Mouse (Mus musculus): ENCODE results near the gene Nfatc3.
"Not testable (repeated sequence)": the region's sequence is repeated elsewhere in the genome, so short reads cannot be mapped to it uniquely, and the experiment has no call there.

Gene Nfatc3

DNA sequence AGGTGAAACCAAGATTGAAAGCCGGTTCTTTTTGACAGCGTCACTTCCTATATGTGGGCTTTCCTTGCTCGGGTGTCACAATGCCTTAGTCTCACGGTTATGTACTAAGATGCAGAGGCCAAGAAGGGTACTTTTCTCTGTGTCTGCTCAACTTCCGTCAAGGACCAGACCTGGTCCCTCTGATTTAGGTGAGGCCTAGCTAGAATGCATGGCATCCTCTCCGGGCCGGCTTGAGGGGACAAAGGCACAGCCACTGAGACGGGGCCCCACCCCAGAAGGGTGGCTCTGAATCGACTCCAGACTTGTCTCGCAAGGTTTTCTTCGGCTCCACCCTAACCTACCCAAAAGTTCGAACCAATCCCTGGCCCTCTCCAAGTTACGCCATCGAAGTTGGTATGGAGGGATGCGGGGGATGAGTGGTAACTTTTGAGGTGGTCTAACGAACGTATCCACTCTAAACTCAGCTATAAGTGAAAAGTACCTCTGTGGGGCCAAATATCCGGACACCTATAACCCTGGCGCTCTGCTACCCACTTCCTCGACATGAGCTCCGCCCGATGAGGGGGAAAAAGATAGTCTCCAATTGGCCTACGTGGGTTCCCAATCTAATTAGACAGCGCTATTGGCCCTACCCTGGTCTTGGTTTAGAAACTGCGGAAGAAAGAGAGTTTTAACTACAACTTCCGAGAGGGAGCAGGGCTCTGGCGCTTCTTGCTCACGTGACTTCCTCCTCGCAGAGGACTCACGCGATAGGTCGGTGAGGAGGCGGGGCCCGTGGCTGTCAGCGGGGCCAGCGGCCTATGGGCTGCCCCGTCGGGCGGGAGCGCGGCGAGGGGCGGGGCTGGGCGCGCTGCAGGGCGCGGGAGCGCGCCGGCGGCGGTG, at the start of gene Nfatc3:
Nfatc3 (plus strand) TSS at position 110 of the 882 bp plus-strand sequence.
- DNase-seq (ENCODE audit: low read depth, low spot score) = peak; percentile 99

- peak; percentile 94 for DNase-seq (ENCODE audit: low read depth, low spot score)
Measured at GRCm38 (mm10) chr8:106010748-106011642, 47.6 kb upstream of the Nfatc3 start.

DNA sequence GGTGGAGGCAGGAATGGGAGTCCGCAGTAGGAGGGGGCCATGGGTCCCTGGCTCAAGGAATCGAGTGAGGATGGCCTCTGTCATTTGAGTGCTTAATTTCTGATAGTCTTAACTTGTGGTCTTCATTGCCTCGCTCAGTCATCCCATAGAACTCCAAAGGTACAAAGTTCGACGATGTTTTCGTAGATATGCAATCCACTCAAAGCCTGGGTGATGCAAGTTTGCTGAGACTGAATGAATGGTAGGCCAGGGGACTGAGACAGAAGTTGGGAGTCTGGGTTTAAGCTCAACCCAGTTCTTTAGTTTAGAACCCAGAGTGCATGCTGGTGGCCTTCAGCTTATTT, 47.0 kb upstream of the Nfatc3 start, which contains the start of gene Ddx28:
Ddx28 (minus strand) TSS at position 240 of the 344 bp plus-strand sequence.
- DNase-seq (ENCODE audit: low read depth, low spot score) = no peak

DNA sequence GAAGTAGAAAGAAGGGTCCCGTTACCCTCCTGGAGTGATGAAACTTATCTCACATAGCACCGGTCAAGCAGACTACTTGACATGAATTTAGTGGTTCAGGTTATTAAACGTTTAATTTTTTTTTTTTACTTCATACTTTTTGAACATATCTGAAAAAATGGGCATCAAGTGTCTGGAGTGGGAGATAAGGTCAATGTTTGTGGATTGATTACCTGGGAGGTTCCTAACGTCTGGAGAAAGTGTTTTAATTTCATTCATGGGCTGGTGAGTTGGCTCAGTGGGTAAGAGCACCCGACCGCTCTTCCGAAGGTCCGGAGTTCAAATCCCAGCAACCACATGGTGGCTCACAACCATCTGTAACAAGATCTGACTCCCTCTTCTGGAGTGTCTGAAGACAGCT, 46.4 kb upstream of the Nfatc3 start:
- DNase-seq (ENCODE audit: low read depth, low spot score) = not testable (repeated sequence)

DNA sequence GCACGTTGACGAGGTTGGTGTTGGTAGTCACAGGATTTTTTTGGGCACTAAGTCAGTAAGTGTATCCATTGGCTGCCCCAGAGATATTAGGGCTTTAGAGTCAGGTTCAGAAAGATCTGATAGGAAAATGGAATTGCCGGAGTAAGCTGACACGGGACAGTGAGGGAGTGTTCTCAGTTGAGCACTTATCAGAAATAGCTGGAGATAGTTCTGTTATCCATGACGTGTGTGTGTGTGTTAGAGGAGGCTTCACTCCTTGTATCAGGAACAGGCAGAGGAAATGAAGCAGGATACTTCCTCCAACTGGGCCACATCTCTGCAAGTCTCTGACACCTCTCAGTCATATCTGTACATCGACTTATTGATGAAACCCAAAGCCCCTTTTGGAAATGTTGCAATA, 42.4 kb upstream of the Nfatc3 start:
- DNase-seq (ENCODE audit: low read depth, low spot score) = no peak

GRCm38 (mm10) chr8:106017130-106017529, 41.5 kb upstream of the Nfatc3 start:
- DNase-seq (ENCODE audit: low read depth, low spot score) = peak; percentile 23

DNA sequence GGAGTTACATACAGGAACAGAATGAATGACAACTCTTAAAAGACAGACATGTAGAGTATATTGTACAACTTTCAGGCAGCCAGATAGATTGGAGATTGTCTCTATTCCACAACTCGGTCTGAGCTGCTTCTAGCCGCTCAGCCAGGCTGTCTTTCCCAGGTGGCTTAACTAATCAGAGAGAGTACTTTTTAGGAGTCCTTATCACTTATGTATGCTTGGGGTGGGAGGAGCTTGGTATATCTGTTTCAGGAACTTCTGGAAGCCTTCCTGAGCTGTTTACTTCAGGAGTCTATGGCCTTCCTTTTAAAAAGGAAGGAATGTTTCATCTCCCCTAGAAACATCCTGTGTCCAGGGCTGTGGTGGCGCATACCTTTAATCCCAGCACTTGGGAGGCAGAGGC, 40.6 kb upstream of the Nfatc3 start:
- no peak for DNase-seq (ENCODE audit: low read depth, low spot score)

DNA sequence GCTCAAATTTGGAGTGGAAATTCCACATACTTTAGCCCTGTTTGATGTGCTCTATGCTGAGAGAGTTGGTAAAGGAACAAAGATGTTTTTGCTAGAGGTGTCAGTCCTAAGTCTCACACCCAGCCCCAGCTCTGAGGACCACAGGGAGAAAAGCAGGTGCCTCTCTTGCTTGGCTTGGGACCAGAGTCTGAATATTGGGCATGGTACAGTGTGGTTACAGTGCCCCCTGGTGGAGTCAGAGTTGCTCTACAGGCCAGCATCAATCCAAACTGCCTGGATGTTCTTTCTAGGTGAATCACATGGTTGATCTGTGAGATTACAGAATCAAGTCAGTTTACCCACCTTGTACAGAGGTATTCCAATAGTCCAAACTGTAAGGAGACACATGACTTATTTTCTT, 36.2 kb upstream of the Nfatc3 start:
- peak; percentile 89 for DNase-seq (ENCODE audit: low read depth, low spot score)

DNA sequence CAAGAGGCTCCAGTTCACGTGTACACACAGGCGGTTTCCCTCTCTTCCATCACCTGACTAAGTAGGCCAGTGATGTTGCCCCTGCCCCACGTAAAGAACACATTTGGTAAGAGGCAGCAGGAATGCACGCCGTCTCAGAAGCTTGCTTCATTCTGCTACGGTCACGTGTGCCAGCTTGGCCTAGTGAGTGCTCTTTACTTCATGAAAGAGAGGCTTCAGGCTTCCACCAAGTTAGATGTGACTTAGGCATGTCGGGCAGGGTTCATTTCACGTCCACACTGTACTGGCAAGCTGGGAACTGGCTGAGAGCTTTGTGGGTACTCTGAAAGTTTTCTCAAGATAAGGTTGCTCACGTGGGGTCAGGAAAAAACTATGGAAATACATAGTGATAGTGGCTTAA, 19.9 kb upstream of the Nfatc3 start:
- DNase-seq (ENCODE audit: low read depth, low spot score) = no peak

DNA sequence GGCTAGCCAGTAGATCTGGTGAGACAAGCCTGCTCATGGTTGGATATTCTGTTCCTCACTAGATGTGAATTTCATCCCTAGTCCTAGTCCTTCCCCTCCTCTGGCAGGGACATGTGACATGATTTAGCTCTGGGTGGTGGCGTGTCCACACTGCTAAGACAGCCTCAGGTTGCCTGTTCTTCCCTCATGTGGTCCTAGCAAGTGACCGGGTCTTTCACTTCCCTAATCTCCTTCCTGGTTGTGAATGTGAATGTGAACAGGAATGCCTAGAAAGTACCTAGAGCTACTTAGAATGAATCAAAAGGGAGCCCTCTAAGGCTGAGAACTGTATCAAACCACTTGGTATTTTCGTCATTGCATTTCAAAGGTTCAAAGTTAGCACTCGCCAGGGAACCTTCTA, 19.0 kb upstream of the Nfatc3 start:
- no peak for DNase-seq (ENCODE audit: low read depth, low spot score)

DNA sequence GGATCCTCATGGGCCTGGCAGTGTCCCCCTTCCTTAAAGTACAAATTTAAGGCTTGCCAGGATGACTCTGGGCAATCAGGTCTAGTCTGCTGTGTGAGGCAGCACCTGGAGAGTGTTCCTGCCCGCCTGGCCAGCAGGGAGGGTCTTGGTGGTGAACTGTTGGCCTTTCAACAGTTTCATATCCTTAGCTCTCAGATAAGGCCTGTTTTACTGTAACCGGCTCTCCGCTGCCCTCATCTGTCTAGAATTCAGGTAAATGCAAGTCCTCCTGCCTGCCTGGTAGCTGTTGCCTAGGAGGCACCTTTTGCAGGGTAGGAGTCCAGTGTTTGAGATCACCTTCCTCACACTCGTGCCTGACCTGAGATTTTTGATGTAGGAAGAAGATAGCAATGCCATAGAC, 18.4 kb upstream of the Nfatc3 start:
- DNase-seq (ENCODE audit: low read depth, low spot score) = peak; percentile 22

DNA sequence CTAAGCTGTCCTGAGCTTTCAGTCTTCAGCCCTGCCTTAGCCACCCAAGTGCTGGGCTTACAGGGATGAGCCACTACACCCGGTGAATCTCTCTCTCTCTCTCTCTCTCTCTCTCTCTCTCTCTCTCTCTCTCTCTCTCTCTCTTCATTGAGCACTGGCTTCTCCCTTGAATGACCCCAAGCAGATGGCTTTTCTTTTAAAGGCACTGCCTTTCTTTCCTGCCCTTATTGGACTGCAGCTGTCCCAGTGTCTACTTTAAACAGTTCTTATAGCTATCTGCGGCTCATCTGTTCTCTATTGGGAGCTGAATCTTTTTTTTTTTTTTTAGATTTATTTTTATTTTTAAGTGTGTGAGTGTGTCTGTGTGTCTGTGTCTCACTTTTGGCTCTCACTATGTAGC, 15.6 kb upstream of the Nfatc3 start:
- no peak for DNase-seq (ENCODE audit: low read depth, low spot score)

DNA sequence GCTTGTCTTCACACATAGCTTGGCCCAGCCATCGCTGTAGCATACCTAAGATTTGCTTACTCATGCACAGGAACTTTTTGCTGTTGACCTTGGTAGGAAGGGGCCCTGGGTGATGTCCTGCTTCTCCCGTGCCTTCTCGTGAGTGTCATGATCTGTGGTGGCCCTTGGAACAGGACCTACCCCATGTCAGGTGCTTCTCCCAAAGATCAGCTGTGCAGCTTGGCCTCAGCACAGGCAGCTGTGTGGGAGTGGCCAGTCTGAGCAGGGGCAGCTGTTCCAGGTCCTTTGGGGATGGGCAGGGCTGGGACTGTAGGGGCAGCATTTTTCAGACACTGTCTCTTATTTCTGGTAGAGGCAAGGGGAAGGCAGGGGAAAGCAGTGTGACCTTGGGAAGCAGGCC, 14.5 kb upstream of the Nfatc3 start:
- no peak for DNase-seq (ENCODE audit: low read depth, low spot score)

DNA sequence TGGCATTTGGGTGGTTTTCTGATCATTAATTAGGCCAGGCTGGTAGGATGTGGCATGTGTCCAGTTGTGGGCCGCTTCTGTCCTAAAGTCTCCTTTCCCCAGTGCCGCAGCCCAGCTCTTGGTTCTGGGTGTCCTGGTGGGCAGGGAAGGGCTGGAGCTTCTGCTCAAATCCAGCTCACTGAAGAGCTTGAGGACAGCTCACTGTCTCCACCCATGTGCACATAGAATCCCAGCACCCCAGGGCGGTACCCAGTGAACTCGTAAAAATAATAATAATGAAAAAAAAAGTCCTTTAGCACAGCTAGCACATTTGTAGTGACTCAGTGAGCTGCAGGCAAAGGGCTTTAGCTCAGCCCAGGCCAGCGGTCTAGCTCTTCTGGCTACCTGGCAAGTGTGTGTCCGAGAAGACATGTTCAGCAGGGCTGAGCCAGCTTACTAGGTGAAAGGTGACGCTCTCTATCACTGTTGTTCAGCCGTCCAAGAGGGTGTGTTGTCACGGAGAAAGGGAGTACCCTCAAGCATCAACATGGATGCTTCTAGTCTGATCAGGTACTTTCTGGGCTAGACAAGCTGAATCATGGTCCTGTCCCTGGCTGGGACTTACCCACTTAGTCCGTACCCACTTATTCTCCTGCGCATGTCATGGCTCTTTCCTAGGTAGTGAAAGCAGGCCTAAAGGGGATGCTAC, 11.6 kb upstream of the Nfatc3 start:
- DNase-seq (ENCODE audit: low read depth, low spot score) = no peak

GRCm38 (mm10) chr8:106047854-106048630, 10.6 kb upstream of the Nfatc3 start:
- no peak for DNase-seq (ENCODE audit: low read depth, low spot score)

DNA sequence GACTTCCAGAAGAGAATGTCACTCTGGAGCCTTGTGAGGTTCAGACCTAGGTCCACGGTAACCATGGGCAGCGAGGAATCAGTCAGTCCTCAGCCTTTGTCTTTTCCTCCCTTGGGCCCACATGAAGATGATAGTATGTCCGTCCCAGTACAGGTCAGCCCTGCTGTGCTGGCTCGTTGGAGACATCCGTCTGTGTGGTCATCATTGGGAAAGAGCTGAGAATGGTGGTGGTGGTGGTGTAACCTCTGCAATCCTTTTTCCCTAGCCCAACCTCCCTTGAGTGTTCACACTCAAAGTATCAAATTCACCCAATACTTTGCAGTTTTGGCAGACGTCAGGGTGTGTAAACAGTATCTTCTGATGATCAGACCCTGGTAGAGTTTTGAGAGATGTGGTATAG, 8.8 kb upstream of the Nfatc3 start:
- no peak for DNase-seq (ENCODE audit: low read depth, low spot score)

- no peak for DNase-seq (ENCODE audit: low read depth, low spot score)
Measured at GRCm38 (mm10) chr8:106051068-106051467, 7.6 kb upstream of the Nfatc3 start.

DNA sequence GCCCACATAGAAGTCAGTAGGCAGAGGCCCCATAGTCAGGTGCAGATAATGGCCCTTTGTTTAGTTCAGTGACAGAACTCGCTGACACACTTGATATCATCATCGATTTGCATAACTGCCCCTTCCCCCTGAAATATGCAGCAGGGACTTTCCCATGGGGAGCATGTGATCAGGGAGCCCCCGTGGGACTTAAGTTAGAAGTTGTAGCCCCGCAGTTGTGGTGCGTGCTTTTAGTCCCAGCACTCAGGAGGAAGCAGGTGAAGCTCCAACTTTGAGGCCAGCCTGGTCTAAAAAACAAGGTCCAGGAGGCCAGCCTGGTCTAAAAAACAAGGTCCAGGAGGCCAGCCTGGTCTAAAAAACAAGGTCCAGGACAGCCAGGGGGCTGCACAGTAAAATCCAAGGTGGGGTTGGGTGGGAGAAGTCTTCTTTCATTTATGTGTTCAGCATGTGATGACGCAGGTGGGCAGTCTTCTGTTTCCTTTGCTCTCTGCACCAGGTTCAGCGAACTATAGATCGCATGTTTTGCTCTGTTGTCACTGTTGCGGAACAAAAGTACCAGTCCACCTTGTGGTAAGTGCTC, 6.0 kb upstream of the Nfatc3 start:
- DNase-seq (ENCODE audit: low read depth, low spot score) = peak; percentile 75

DNA sequence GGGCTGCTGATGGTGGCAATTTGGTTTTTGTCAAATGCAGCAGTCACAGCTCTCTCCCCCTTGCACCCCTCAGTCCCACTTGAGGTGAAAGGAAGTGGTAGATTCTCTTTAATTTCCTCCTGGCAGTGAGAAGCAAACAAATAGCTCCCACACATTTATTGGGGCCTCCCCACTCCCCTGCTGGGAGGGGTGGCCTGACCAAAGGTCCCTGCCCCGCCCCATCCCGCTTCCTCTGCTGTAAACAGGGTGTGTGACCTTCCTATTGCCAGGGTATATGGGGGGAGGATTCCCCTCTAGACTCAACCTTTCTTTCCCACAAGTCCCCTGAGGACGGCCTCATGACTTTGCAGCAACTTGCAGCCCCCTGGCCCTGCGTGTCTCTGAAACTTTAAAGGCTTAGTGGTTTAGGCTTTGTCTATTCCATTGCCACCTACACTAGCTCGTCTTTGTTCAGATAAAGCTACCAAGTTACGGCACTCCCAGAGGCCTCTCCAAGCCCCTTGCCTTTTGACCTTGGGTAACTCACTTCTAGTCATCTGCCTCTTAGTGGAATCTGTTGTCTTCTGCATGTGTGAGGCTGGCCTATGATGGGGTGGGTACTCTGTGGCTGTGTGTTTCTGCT, 4.3 kb upstream of the Nfatc3 start:
- peak; percentile 83 for DNase-seq (ENCODE audit: low read depth, low spot score)

DNA sequence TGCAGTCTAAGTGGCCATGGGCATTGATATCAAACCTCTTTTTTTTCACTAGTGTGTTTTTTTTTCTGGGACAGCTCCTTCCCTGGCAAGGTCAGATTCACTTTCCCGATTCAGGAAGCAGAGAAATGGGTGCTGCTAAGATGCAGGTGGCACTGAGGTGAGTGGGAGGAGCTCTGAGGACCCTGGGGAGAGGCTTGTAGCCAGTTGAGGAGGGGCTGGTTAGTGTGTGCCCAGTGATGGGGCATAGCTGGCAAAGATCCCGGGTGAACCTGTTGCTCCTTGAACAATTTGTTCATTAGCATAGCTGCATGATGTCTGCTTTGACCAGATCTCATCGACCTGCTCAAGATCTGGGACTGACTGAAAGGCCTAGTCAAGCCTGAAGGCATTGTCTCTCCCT, 3.6 kb upstream of the Nfatc3 start:
- no peak for DNase-seq (ENCODE audit: low read depth, low spot score)

Data from CD4-positive, CD25-positive, alpha-beta regulatory T cell, adult 2 months (primary cell).